Mouse (Mus musculus) adrenal gland, postnatal 25 days (tissue): ENCODE data around the gene Tmem19. TPM values are rescaled to one million over a fixed set of nuclear protein-coding genes. Genes with fewer than 3 reads are reported as not detected.

Experiments used
- DNase-seq: peaks from one replicate; pipeline ENCODE4 v3.0.0; 2021; ENCODE audit warnings: mixed read lengths
- total RNA-seq: library from RNA; stranded (reverse); gene quantifications from 2 replicates; pipeline ENCODE4 v1.2.3, GENCODE M21; 2021

The Tmem19 gene
- total RNA-seq, 1 experiment from 2014 or later = 36.4 TPM

DNA sequence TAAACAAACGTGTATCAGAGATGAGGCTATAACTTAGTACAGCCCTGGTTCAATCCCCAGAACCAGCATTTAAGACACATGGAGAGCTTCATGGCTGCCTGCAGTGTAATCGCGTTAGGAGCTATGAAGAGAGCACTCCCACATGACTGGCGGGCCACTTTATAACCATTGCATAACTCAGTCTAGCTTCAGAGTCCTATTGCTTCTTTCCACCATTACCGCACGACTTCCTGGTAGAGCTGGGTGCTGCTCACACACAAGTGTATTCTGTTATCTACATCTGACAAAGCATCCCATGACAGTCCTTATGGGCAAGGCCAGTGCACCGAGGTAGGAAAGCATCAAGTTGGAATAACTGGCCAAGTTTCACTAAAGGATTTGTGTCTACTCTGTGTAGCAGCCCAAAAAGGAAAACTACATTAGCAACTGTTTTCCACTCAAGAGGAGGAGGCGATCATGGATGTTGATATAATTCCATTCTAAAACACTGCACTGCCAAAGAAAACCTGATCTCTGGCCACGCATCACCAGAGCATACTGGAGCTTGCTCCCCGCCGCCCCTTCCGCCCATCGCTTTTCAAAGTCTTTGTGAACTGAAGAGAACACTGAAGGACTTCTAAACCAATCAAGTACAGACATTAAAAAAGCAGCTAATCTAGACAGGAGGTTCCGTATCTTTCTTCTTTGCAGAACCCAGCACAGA, 50.9 kb downstream of the Tmem19 start:
- DNase-seq = no peak

DNA sequence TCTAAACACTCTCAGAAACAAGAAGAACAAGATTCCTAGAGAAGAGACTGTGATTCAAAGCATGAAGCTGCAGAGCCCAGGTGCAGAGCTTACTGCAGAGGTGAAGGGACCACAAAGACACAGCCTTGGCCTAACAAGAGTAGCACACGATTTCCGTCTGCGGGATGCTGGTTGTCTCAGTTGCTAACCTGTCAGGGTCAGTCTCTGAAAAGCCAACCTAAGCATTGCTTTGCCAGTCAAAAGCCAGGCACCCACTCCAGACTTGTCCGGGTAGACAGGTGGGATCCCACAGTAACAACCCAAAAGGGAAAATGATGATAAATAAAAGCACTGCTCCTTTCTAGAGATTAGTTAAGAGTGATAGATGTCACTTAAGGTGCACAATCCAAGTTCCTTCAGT, 53.1 kb downstream of the Tmem19 start:
- no peak for DNase-seq

DNA sequence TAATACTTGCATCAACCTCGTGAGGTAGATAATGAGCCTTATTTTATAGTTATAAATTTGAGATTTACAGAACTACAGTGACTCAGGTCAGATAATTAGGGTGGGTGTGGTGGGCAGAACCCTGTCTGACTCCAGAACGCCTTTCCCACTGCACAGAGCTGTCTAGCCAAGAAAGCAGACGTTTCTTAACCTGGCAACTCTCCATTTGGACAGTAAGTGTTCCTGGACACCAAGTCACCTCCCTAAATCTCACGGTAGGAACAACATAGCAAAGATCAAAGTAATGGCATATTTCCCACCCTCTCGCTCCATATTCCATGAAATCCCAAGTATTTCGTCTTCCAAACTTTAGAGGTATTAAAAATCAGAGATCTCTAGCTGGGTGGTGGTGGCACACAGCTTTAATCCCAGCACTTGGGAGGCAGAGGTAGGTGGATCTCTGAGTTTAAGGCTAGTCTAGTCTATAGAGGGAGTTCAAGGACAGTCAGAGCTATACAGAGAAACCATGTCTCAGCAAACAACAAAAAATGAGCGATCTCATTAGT, 54.9 kb downstream of the Tmem19 start:
- no peak for DNase-seq

DNA sequence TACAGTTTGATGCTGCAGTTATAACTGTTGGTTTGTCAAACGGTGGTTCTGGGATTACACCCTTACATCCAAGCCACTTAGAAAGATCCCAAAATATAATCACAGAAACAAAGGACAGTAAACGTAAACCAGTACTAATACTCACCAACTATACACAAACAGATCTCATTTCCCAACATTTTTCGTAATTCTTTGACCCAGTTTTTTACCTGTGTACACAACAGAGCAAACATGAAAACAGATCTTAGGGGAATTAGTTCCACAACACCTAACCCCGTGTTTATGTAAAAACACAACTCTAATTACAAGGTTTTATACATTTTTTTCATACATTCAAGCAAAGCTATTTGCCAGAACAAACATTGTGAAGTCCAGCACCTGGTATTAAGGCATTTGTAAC, 63.6 kb downstream of the Tmem19 start:
- DNase-seq = no peak

DNA sequence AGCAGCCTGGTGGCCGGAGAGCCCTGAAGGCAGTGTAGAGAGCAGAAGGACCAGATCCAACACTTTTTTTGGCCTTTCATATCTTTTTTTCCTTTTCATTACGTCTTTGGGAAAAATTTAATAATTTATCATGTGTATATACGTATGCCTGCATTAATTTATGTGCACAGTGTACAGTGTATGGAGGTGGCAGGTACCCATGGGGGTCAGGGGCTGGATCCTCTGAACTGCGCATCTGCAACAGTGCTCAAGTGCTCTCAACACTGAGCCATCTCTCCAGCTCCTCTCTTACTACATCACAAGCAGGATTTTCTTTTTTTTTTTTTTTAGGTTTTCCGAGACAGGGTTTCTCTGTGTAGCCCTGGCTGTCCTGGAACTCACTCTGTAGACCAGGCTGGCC, 64.7 kb downstream of the Tmem19 start:
- no peak for DNase-seq

DNA sequence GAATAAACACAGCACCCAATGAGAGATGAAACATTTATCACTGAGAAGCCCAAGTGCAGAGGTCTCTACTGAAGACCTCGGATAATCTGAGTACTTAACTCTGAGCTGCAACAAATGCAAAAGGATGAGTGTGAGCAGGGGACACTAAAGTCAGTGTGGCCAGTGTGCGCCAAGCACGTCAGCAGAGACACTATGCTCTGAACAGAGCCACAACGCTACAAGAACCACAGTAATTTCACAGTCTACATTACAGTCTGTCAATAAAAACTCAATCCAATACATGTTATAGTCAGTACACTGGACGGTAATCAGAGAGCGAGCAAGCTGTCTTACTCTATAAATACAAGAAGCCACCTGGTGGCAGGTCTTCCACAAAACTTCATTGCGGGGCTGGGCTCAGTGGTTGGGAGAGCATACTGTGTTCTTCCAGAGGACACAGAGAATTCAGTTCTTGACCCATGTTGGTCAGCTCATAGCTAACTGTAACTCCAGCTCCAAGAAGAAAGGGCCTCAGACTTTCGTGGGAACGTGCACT, 65.8 kb downstream of the Tmem19 start:
- no peak for DNase-seq

DNA sequence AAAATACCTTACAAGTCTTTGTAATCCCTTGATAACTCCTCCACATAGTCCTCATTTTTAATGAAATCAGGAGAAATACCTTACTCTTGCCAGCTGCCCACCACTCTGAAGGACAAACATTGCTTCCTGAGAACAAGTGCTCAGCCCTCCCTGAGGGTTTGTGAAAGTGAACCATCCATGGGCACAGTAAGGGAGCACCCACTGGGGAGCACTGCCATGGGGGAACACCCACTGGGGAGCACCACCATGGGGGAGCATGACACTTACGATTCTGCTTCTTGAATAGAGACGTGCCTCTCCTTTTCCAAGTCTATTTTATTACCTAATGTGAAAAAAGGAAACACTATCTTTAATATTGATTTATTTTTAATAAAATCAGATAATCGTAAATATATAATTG, 67.1 kb downstream of the Tmem19 start:
- DNase-seq = no peak

DNA sequence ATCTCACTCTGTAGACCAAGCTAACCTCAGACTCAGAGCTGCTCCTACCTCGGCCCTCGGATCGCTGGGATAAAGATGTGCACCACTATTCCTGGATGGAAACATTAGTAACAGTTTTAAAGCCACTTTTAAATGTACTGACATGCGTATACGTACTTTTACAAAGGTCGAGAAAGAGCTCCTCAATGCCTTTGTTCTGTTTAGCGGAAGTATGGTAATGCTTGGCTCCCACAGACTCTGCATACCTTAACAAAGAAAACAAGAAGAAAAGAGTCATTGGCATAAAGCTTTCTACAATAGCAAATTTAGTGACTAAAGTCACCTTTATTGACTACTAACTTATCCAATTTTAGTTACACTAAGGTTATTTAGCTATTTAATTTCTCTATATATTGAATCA, 67.6 kb downstream of the Tmem19 start:
- no peak for DNase-seq

DNA sequence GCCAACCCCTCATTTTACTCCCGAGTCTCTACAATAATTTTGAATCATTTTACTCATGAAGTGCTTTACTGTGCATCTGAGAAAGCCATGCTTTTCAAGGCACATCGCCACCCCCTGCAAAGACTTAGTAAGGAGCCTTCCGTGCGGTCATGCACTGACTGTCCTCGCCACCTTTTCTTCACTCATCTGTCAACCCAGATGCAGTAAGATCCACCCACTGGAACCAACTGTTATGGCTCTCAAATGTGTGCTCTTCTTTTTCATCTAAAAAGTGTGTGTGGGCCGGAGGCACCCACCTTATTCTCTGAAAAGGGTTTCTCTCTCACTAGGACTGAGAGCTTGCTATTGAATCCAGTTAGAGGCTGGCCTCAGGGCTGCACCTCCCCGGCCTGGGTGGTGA, 68.4 kb downstream of the Tmem19 start:
- DNase-seq = no peak

DNA sequence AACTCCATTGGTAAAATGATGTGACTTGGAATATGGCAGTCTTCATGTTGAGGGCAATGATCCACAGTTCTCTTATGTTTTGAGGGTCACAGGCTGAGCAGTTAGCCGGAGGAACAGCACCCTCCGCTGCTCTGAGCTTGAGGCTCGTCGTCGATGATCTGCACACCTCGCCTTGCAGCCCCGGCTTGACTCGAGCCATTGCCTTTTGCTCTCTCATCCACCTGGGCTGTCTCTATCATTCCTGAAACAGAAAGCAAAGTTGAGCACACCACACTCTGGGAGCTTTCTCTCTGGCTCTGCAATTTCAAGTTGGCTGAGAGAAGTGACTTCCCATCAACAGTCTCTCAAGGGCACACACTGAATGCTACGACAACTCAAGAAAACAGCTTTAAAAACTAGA, 71.6 kb downstream of the Tmem19 start:
- DNase-seq = no peak

Other genes with a start within 250 kb of the Tmem19 start
- not detected in 2 replicates for gene Tph2, start 177.5 kb downstream of the Tmem19 start, total RNA-seq
- gene Tbc1d15, start 111.0 kb downstream of the Tmem19 start, total RNA-seq = 82.8 and 99.9 TPM in 2 replicates
- 55.3 and 65.2 TPM in 2 replicates for gene Rab21, start 46.9 kb downstream of the Tmem19 start, total RNA-seq
- gene Thap2, start 21.9 kb upstream of the Tmem19 start, total RNA-seq = 16.5 and 17.9 TPM in 2 replicates
- 55.5 and 71.8 TPM in 2 replicates for gene Zfc3h1, start 22.5 kb upstream of the Tmem19 start, total RNA-seq
- not detected in 2 replicates for gene A930009A15Rik, start 207.5 kb upstream of the Tmem19 start, total RNA-seq
- gene Lgr5, start 225.3 kb upstream of the Tmem19 start, total RNA-seq = 20.1 and 35.7 TPM in 2 replicates